Mouse (Mus musculus) embryonic fibroblast, embryonic 13.5 days (primary cell): ENCODE results near the gene Ccdc162. TPM values are rescaled to one million over a fixed set of nuclear protein-coding genes. Genes with fewer than 3 reads are reported as not detected.

ENCODE experiments used
- H3K27ac ChIP-seq: 2 replicates; pipeline ENCODE4 v1.5.1; 2012; ENCODE audit warnings: low read length, control low read depth, inconsistent platforms; ENCODE audit not compliant: insufficient read depth
- H3K4me1 ChIP-seq: 2 replicates; pipeline ENCODE4 v1.6.1; 2011; ENCODE audit warnings: low read length; ENCODE audit not compliant: control insufficient read depth, insufficient read depth
- H3K4me3 ChIP-seq: 2 replicates; pipeline ENCODE4 v1.5.1; 2011; ENCODE audit warnings: mild to moderate bottlenecking, control low read depth, low read length; ENCODE audit not compliant: insufficient read depth
- CTCF ChIP-seq: IDR thresholded peaks from 2 replicates; pipeline ENCODE4 v1.5.1; 2011; ENCODE audit warnings: mild to moderate bottlenecking, control low read depth, low read length, moderate library complexity, borderline replicate concordance; ENCODE audit not compliant: insufficient read depth
- POLR2A ChIP-seq: IDR thresholded peaks from 2 replicates; pipeline ENCODE4 v1.6.1; 2011; ENCODE audit warnings: low read depth, mild to moderate bottlenecking, control low read depth, low read length, moderate library complexity
- polyA plus RNA-seq: library from polyadenylated mRNA; stranded (reverse); fragments of >200 nt; gene quantifications from 2 replicates; pipeline ENCODE4 v1.2.4, GENCODE M21; 2011; ENCODE audit warnings: low read depth; ENCODE audit not compliant: missing spikeins, insufficient read length

Ccdc162 gene
- polyA plus RNA-seq, 1 experiment = 0.81 TPM

DNA sequence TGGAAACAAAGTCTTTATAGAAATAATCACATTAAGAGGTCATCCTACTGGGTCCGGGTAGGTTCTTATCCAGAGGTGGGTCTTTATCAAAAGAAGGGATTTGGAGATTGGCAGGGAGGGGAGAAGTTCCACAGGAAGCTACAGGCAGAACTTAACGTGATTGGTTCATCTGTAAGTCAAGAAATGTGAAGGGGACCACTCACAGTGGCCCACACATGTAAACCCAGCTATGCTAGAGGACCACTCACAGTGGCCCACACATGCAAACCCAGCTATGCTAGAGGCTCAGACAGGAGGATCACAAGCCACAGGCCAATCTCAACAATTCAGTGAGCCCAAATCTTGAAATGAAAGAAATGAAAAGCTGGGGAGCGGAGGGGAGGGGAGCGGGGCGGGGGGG, 67.2 kb downstream of the Ccdc162 start:
- H3K4me1 ChIP-seq = no peaks in the 10 kb centered on the region; the same call in 1 of the 2 replicates
- TF ChIP-seq POLR2A (no peak), CTCF (no peak)

GRCm38 (mm10) chr10:41638776-41639175, 77.7 kb downstream of the Ccdc162 start:
- no peaks in the 10 kb centered on the region for H3K4me1 ChIP-seq
- H3K27ac ChIP-seq = no peak overlapping the region
- no peak for TF ChIP-seq POLR2A
- no peak for TF ChIP-seq CTCF
- H3K4me3 ChIP-seq = no peak overlapping the region

More for the DNA sequence above, 67.2 kb downstream of the Ccdc162 start:
- H3K27ac ChIP-seq = no peak overlapping the region
- H3K4me3 ChIP-seq = no peak overlapping the region

DNA sequence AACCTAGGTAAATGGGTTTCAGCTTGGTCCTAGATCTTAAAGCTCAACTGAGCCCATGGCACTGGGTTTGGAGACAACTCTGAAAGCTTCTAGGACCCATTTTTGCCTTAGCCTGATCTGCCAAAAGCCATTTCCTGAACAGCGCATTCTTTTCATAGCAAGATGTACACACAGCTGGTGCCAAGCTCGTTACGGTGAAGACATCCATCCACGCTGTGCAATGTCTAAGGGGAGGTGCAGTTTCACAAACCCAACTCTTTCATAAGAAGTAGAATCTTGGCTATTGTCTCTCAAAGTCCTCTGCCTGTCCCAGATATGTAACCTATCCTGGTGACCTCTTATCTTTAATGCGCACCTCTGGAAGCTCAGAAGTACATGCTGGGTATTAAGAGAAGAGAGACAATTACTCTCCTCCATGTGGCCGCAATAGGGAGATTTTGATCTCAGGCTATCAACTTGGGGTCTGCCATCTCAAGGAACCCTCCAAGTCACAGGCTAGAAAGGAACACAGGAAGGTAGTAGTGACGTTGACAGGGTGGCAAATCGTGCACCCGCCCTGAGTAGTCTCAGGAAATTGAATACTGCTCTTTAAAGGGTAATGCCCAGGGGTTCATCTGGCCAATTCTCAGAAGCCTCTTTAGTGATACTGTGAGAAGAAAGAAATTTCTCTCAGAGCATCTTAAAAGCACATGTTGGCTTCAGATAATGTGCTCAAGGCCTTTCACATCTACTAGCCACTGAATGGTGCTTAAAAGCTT, 81.0 kb downstream of the Ccdc162 start:
- Histone ChIP-seq H3K27ac (no peak overlapping the region), H3K4me3 (no peak overlapping the region), H3K4me1 (no peaks in the 10 kb centered on the region)
- TF ChIP-seq CTCF (no peak), POLR2A (no peak)

GRCm38 (mm10) chr10:41633801-41634200, 82.6 kb downstream of the Ccdc162 start:
- Histone ChIP-seq H3K4me1 (no peaks in the 10 kb centered on the region), H3K4me3 (no peak overlapping the region), H3K27ac (no peak overlapping the region)
- TF ChIP-seq CTCF (no peak), POLR2A (no peak)

DNA sequence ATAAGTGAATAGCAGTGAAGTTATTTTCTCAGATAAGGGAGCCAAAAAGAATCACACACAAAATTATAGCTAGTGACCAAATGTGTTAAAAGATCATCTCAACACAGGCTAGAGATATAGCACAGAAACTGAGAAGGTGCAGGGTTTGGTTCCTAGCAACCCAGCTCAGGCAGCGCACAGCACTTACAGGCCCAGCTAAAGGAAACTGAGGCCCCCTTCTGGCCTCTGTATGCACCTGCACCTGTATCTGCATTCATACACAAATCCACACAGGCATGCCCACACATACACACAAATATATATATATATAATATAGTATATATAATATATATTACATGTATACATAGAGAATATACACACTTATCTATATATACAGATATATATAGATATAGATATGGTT, 84.4 kb downstream of the Ccdc162 start:
- TF ChIP-seq POLR2A = no peak
- TF ChIP-seq CTCF = no peak
- Histone ChIP-seq H3K4me1 (no peaks in the 10 kb centered on the region), H3K4me3 (no peak overlapping the region), H3K27ac (no peak overlapping the region)

DNA sequence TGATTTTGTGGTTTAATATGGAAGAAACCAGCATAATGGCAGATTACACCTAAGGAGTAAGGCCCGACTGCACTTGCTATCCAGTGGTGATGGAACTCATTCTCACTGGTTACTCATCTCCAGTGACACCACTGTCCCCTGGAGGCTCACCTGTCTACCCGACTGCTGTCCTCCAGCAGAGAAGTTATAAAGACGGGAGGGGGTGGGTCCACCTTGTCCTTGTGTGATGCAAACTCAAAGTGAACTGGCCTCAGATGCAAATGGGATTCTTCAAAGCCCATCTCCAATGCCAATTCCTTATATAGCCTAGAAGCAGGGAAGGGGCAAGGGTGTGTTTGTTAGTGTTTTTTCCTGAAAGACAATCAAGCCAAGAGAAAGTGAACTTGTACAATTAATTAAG, 89.4 kb downstream of the Ccdc162 start:
- no peaks in the 10 kb centered on the region for H3K4me1 ChIP-seq
- no peak overlapping the region for H3K4me3 ChIP-seq
- TF ChIP-seq CTCF (no peak), POLR2A (no peak)
- no peak overlapping the region for H3K27ac ChIP-seq

- no peaks in the 10 kb centered on the region for H3K4me1 ChIP-seq
- TF ChIP-seq POLR2A (no peak), CTCF (no peak)
- H3K4me3 ChIP-seq = no peak overlapping the region
Observed at GRCm38 (mm10) chr10:41619988-41620387, 96.4 kb downstream of the Ccdc162 start.

GRCm38 (mm10) chr10:41615487-41615886, 100.9 kb downstream of the Ccdc162 start:
- H3K27ac ChIP-seq = no peak overlapping the region
- no peaks in the 10 kb centered on the region for H3K4me1 ChIP-seq
- no peak for TF ChIP-seq POLR2A
- no peak for TF ChIP-seq CTCF
- no peak overlapping the region for H3K4me3 ChIP-seq

More at GRCm38 (mm10) chr10:41619988-41620387, 96.4 kb downstream of the Ccdc162 start:
- H3K27ac ChIP-seq = no peak overlapping the region

DNA sequence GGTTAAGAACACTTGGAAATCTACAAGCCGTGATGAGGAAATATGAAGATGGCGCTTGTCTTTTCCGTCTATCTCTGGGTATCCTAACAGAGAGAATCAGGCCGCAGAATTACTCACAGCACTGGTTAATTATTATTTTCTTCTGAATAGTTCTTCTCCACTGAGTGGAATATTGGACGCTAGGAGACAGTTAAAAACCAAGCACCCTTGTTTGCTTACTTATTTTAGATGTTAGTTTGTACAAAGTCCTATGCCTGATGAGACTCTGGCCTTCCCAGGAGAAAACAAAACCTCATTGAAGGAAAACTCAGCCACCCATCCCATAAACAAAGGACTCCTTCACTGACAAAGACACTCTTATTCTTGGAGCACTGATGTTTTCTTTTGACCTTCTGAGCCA, 104.5 kb downstream of the Ccdc162 start:
- no peaks in the 10 kb centered on the region for H3K4me1 ChIP-seq
- no peak overlapping the region for H3K27ac ChIP-seq
- TF ChIP-seq CTCF = no peak
- TF ChIP-seq POLR2A = no peak
- H3K4me3 ChIP-seq = no peak overlapping the region

- no peak for TF ChIP-seq POLR2A
- no peak for TF ChIP-seq CTCF
- Histone ChIP-seq H3K4me3 (no peak overlapping the region), H3K4me1 (no peaks in the 10 kb centered on the region), H3K27ac (no peak overlapping the region)
Observed at GRCm38 (mm10) chr10:41609475-41609874, 107.0 kb downstream of the Ccdc162 start.
